Mouse (Mus musculus) liver, embryonic 15.5 days (tissue): Measurements from ENCODE around the gene Drc3. TPM values are rescaled to one million over a fixed set of nuclear protein-coding genes. Genes with fewer than 3 reads are reported as not detected.

Experiments used
- ATAC-seq: fragments of 200-750 bp; cut with Nextera tagmentation; 2 replicates; pipeline ENCODE4 v1.8.0; 2017; ENCODE audit warnings: moderate number of reproducible peaks, mild to moderate bottlenecking, moderate library complexity; ENCODE audit not compliant: insufficient read depth
- H3K27ac ChIP-seq: fragments of 300-500 bp; sonication (generic); replicated peaks from 2 replicates; pipeline ENCODE4 v1.5.1; 2015; ENCODE audit warnings: mild to moderate bottlenecking, inconsistent platforms
- H3K27me3 ChIP-seq: fragments of 300-500 bp; sonication (generic); 2 replicates; pipeline ENCODE4 v1.6.1; 2015; ENCODE audit warnings: mild to moderate bottlenecking, inconsistent platforms
- H3K36me3 ChIP-seq: fragments of 300-500 bp; sonication (generic); replicated peaks from 2 replicates; pipeline ENCODE4 v1.6.1; 2015; ENCODE audit warnings: moderate library complexity, mild to moderate bottlenecking, inconsistent platforms
- H3K4me1 ChIP-seq: fragments of 300-500 bp; sonication (generic); replicated peaks from 2 replicates; pipeline ENCODE4 v1.6.1; 2015; ENCODE audit warnings: inconsistent platforms
- H3K4me2 ChIP-seq: fragments of 300-500 bp; sonication (generic); 2 replicates; pipeline ENCODE4 v1.6.1; 2015; ENCODE audit warnings: moderate library complexity, mild to moderate bottlenecking, inconsistent platforms
- H3K4me3 ChIP-seq: fragments of 300-500 bp; sonication (generic); replicated peaks from 2 replicates; pipeline ENCODE4 v1.5.1; 2015; ENCODE audit warnings: mild to moderate bottlenecking, inconsistent platforms
- H3K9ac ChIP-seq: fragments of 300-500 bp; sonication (generic); 2 replicates; pipeline ENCODE4 v1.6.1; 2015; ENCODE audit warnings: moderate library complexity, mild to moderate bottlenecking, inconsistent platforms
- H3K9me3 ChIP-seq: fragments of 300-500 bp; sonication (generic); replicated peaks from 2 replicates; pipeline ENCODE4 v1.6.1; 2016; ENCODE audit warnings: inconsistent platforms
- WGBS: fragments of 180-500 bp; shearing (Covaris S2); methylation state at CpG from one replicate; pipeline ENCODE4 v1.1.7; 2015; ENCODE audit warnings: mixed read lengths; ENCODE audit not compliant: insufficient replicate concordance; 5-methylcytosine and 5-hydroxymethylcytosine counted together
- polyA plus RNA-seq: library from polyadenylated mRNA; unstranded; fragments of >200 nt; fragmentation: Nextera tagmentation; extraction: Ambion mirVana; gene quantifications from 2 replicates; pipeline ENCODE4 v1.2.1, GENCODE M21; 2015

The Drc3 gene
- polyA plus RNA-seq, 1 experiment from 2014 or later = 0.48 TPM

DNA sequence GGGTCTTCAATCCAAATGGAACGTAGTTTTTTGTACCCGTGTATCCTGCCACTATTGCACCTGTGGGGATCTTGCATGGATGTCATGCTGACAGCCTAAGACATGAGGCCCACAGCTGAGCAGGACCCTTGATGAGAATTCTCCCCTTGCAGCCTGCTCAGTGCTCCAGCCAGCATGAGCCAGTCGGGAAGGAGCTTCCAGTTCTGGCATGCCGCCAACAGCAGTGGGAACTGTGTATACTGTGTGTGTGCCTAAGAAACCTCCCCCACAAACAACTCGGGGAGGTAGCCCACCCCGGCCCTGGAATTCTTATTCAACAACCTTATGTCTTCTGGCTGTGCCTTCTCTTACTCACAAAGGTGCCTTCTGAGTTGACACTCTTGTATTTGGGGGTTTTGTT is 43.4 kb downstream of the Drc3 start:
- H3K36me3 ChIP-seq = peaks cover 18% of the 10 kb centered on the region
- no peaks in the 10 kb centered on the region for H3K4me1 ChIP-seq
- H3K27me3 ChIP-seq = no peaks in the 10 kb centered on the region
- no peak for ATAC-seq
- no peak overlapping the region for H3K27ac ChIP-seq
- no peak overlapping the region for H3K4me3 ChIP-seq
- no peak overlapping the region for H3K4me2 ChIP-seq
- 66% methylated on average over 6 of the region's 6 CpGs for WGBS
- no peak overlapping the region for H3K9ac ChIP-seq
- no peaks in the 10 kb centered on the region for H3K9me3 ChIP-seq

DNA sequence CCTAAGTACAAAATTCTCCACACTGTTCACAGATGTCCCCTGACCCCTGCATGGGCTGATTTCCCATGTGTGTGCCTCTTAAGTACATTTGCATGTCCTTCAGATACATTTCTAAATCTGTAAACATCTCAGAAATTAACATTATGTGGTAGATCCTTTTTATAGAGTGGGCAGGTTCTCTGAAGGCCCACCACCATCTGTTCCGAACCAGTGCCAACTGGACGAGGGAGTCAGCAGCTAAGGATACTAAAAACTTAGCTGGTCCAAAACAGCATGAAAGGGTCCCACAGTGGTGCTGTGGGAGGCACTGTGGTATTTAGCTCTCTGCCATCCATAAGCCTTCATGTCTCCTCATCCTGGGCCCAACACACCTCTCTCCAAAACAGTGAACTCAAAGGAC is 44.0 kb downstream of the Drc3 start:
- ATAC-seq = no peak
- no peaks in the 10 kb centered on the region for H3K4me1 ChIP-seq
- peaks cover 25% of the 10 kb centered on the region for H3K36me3 ChIP-seq
- WGBS = 70% methylated on average over 2 of the region's 2 CpGs
- H3K4me2 ChIP-seq = no peak overlapping the region
- H3K4me3 ChIP-seq = no peak overlapping the region
- H3K9ac ChIP-seq = no peak overlapping the region
- no peak overlapping the region for H3K27ac ChIP-seq
- no peaks in the 10 kb centered on the region for H3K27me3 ChIP-seq
- H3K9me3 ChIP-seq = no peaks in the 10 kb centered on the region

DNA sequence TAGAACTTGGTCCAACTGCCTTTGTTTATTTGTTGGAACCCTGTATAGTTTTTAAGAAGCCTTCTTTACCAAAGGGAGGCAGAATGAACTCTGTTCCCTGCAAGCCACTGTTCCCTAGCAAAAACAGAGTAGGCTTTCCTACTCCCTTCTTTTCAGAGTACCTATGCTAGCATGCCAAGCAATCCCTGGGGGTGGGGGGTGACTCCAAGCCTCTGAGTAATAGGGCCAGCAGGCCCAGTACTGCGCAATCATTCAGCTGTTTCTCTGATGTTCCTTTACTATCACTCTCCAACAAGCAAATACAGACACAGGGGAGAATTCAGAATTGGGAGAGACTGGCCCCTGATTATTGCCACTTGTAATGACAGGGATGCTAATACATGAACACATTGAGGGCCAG is 53.5 kb downstream of the Drc3 start:
- no peak overlapping the region for H3K27ac ChIP-seq
- H3K9me3 ChIP-seq = no peaks in the 10 kb centered on the region
- H3K4me2 ChIP-seq = no peak overlapping the region
- H3K4me1 ChIP-seq = no peaks in the 10 kb centered on the region
- no peak for ATAC-seq
- no peaks in the 10 kb centered on the region for H3K27me3 ChIP-seq
- no peak overlapping the region for H3K4me3 ChIP-seq
- no peak overlapping the region for H3K9ac ChIP-seq
- WGBS = 94% methylated on average over 1 of the region's 1 CpGs
- H3K36me3 ChIP-seq = peaks cover 87% of the 10 kb centered on the region

DNA sequence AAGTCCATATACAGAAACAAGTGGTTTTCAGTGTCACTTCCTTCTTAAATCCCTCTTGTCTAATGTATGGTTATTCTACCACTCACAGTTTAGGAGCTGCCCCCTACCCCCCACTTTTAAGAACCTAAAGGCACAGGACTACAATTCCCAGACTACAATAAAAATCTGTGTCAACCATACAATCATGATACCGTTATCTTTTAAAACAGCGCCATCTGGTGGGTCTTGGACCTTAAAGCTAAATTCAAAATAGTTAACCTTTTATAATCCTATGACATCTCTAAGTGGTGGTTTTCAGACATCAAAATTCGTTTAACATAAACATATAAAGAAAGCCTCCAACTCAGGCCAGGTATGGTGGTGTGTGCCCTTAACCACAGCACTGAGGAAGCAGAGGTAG is 59.0 kb downstream of the Drc3 start:
- Histone ChIP-seq H3K27ac (no peak overlapping the region), H3K4me3 (no peak overlapping the region), H3K36me3 (peaks cover 31% of the 10 kb centered on the region), H3K4me1 (peaks cover 27% of the 10 kb centered on the region), H3K9ac (no peak overlapping the region), H3K27me3 (no peaks in the 10 kb centered on the region), H3K9me3 (no peaks in the 10 kb centered on the region), H3K4me2 (no peak overlapping the region)
- no peak for ATAC-seq
- 7% methylated on average over 3 of the region's 3 CpGs for WGBS

DNA sequence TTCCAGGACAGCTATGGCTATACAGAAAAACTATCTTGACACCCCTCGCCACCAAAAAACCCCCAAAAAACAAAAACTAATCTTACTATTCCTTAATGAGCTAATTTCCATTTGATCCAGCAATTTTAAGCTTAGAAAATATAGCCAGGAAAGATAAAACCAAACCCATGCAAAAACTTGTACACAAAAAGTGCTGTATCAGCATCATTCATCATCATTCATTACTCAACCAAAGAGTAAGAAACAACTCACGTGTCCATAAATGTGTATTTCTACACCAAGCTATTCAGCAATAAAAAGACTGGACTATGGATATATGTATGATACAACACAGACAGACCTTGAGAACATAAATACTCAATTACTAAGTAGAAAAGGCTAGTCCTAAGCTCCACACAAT is 59.8 kb downstream of the Drc3 start:
- H3K4me1 ChIP-seq = peaks cover 30% of the 10 kb centered on the region
- no peak for ATAC-seq
- no peak overlapping the region for H3K4me3 ChIP-seq
- H3K27me3 ChIP-seq = no peaks in the 10 kb centered on the region
- H3K4me2 ChIP-seq = no peak overlapping the region
- H3K36me3 ChIP-seq = peaks cover 24% of the 10 kb centered on the region
- H3K9me3 ChIP-seq = no peaks in the 10 kb centered on the region
- H3K9ac ChIP-seq = no peak overlapping the region
- no peak overlapping the region for H3K27ac ChIP-seq
- 77% methylated on average over 2 of the region's 2 CpGs for WGBS

DNA sequence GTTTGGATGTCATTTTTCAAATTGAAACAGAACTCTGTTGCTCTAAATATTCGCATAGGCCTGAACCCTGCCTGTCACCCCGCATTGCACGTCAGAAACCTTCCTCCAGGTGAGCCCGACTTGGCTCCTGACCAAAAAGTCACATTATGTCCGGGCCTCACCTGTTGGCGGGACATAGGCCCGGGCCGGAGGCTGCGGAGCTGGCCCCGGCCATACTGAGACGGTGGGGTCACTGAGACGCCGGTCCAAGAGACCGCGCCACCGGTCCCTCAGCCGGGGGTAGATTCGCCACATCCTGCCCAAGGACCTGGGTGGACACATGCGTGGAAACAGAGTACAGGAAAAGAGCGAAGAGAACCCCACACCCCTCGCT is 63.4 kb downstream of the Drc3 start:
- ATAC-seq = peak; percentile 26
- Histone ChIP-seq H3K27ac (peak overlapping the region; percentile 72), H3K36me3 (no peaks in the 10 kb centered on the region), H3K27me3 (no peaks in the 10 kb centered on the region), H3K4me1 (peaks cover 42% of the 10 kb centered on the region), H3K9ac (peak overlapping the region; percentile 87), H3K4me3 (peak overlapping the region; percentile 92), H3K9me3 (no peaks in the 10 kb centered on the region), H3K4me2 (peak overlapping the region; percentile 97)
- WGBS = under 1% methylated on average over 21 of the region's 21 CpGs

DNA sequence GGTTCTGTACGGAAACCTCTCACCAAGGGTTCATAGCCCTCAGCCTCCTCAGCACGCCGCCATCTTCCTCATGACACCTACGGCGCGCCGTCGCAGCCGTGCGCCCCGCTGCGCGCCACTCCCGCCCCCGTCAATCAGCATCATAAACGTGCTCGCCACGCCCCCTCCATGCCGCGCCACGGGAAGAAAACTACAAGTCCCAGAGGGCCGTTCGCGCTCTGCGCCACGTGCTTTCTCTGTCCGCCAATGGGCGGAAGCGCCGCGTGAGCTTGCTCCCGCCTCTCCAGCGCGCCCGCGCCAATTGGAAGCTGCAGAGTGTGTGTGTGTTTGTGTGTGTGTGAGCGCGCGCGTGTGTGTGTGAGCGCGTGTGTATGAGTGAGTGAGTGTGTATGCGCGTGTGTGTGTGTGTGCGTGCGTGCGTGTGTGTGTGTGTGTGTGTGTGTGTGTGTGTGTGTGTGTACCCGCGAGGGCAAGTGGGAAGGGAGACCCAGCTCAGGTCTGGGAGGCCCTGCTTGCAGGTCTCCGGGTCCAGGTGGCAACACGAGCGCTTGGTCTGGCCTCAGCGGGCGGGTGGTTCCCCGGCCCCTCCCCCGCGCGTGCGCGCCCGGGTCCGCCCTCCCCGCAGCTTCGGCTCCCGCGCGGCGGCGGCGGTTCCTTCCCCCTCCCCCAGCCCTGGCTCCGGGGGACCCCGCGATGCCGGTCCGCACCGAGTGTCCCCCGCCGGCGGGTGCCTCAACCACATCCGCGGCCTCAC is 64.0 kb downstream of the Drc3 start, which contains the start of gene Gid4:
Gid4 (plus strand) TSS at position 183 of the 754 bp plus-strand sequence.
- H3K4me3 ChIP-seq = peak within 1 kb of the TSS; percentile 92
- peak within 1 kb of the TSS; percentile 88 for H3K27ac ChIP-seq
- H3K4me1 ChIP-seq = peaks cover 42% of the 10 kb centered on the region
- no peaks in the 10 kb centered on the region for H3K36me3 ChIP-seq
- H3K4me2 ChIP-seq = peak within 1 kb of the TSS; percentile 97
- ATAC-seq = peak; percentile 95
- under 1% methylated on average over 79 of the region's 81 CpGs for WGBS
- no peaks in the 10 kb centered on the region for H3K27me3 ChIP-seq
- H3K9me3 ChIP-seq = no peaks in the 10 kb centered on the region
- peak within 1 kb of the TSS; percentile 91 for H3K9ac ChIP-seq

DNA sequence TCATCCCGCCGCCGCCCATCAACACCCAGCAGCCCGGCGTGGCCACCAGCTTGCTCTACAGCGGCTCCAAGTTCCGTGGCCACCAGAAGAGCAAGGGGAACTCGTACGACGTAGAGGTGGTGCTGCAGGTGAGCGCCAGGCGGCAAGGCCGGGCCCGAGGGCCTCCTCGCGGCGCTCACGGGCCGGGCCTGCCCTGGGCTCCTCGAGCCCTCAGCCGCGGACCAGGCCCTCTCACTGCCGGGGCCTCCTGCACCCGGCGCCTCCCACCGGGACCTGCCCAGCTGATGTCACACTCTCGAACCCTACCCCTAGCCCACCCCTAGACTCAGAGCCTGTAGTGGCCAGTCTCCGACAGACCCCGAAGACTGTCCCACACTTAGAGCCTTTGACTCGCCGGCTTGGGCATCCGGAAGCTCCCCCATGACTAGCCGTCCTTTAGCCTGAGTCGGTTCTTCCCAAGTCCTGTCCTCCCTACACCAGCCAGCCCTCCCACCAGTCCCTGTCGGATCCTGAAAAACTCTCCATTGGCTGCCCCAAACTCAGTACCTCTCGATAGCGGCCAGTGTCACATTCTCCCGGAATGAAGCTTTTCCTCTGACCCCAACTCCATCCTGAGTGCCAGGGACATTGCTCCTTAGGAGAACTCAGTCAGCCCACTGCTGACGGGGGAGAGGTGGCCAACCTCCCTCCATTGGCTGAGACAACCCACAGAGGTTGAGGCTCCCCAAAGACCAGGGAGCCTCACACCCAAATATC is 64.8 kb downstream of the Drc3 start, which contains the start of gene Atpaf2:
Atpaf2 (minus strand) TSS at position 741 of the 756 bp plus-strand sequence.
- no peaks in the 10 kb centered on the region for H3K36me3 ChIP-seq
- H3K9ac ChIP-seq = peak within 1 kb of the TSS; percentile 91
- peak within 1 kb of the TSS; percentile 97 for H3K4me2 ChIP-seq
- no peaks in the 10 kb centered on the region for H3K9me3 ChIP-seq
- WGBS = 1% methylated on average over 39 of the region's 39 CpGs
- H3K27ac ChIP-seq = peak within 1 kb of the TSS; percentile 88
- peak within 1 kb of the TSS; percentile 92 for H3K4me3 ChIP-seq
- H3K4me1 ChIP-seq = peaks cover 42% of the 10 kb centered on the region
- H3K27me3 ChIP-seq = no peaks in the 10 kb centered on the region
- peak; percentile 35 for ATAC-seq

DNA sequence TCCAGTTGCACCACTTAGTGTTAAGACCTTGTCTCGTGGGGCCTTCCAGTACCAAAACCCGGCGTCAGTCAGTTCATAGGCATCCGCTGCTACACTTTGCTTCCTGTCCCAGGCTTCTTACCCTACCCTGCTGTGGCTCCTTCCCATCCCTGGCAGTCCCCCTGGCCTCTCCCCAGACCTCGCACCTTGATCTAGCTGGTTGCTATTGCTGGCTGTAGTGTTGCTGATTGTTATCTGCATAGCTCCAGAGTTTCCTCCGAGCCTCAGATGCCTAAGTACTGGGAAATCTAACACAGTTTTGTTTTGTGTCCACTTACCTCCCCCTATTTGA is 65.3 kb downstream of the Drc3 start:
- ATAC-seq = no peak
- Histone ChIP-seq H3K27me3 (no peaks in the 10 kb centered on the region), H3K4me2 (peak overlapping the region; percentile 97), H3K9ac (peak overlapping the region; percentile 91), H3K4me3 (peak overlapping the region; percentile 92), H3K36me3 (no peaks in the 10 kb centered on the region), H3K4me1 (peaks cover 42% of the 10 kb centered on the region), H3K9me3 (no peaks in the 10 kb centered on the region), H3K27ac (peak overlapping the region; percentile 88)
- WGBS = 2% methylated on average over 6 of the region's 6 CpGs

DNA sequence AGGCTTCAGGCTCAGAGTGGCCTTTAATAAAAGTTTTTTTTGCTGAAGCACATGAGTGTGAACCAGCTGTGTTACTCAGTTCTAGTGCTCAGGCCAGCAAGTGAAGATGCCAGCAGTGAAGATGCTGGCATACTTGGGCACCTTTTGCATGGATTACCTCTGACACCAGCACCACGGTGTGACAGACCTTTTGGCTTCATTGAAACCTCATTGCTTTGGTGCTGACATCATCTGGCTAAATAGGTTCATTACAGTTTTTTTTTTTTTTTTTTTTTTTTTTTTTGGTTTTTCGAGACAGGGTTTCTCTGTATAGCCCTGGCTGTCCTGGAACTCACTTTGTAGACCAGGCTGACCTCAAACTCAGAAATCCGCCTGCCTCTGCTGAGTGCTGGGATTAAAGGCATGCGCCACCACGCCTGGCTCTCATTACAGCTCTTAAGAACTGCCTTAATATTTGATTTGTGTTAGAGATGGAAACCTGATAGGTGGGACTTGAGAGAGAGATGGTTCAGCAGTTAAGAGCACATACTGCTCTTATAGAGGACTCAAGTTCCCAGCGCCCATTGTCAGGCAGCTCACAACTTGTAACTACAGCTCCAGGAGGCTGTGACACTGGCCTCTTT is 69.0 kb downstream of the Drc3 start:
- peaks cover 6% of the 10 kb centered on the region; the same call in 1 of the 2 replicates for H3K36me3 ChIP-seq
- no peak overlapping the region for H3K27ac ChIP-seq
- H3K9ac ChIP-seq = no peak overlapping the region
- no peaks in the 10 kb centered on the region for H3K27me3 ChIP-seq
- H3K4me1 ChIP-seq = peaks cover 15% of the 10 kb centered on the region
- ATAC-seq = no peak
- 60% methylated on average over 6 of the region's 6 CpGs for WGBS
- no peak overlapping the region for H3K4me3 ChIP-seq
- H3K9me3 ChIP-seq = no peaks in the 10 kb centered on the region
- H3K4me2 ChIP-seq = no peak overlapping the region

DNA sequence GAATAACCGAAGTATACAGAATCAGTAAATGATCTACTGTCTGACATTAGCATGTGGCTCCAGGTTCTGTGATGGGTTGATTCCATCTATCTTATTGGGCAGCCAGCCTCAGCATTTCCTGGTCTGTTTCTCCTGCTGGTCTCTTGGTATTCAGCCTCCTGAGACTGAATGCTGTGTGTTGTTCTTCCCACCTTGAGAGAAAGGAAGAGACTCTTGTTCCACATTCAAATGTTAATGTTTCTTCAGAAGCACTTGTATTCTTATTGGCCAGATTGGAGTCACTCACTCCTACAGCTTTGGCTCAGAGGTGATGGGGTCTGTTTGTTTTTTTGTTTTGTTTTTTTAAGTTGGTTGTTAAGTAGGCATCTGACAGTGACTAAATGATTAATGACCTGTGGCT is 69.9 kb downstream of the Drc3 start:
- no peak for ATAC-seq
- Histone ChIP-seq H3K4me2 (no peak overlapping the region), H3K9ac (no peak overlapping the region), H3K4me1 (peaks cover 11% of the 10 kb centered on the region), H3K4me3 (no peak overlapping the region), H3K27me3 (no peaks in the 10 kb centered on the region), H3K9me3 (no peaks in the 10 kb centered on the region), H3K36me3 (peaks cover 6% of the 10 kb centered on the region; the same call in 1 of the 2 replicates), H3K27ac (no peak overlapping the region)
- 55% methylated on average over 1 of the region's 1 CpGs for WGBS
